Mouse (Mus musculus) megakaryocyte, adult 5-6 weeks (primary cell): ENCODE measurements around the gene Zfp971. TPM values are rescaled to one million over a fixed set of nuclear protein-coding genes. Genes with fewer than 3 reads are reported as not detected.
"Not testable (repeated sequence)": the region's sequence is repeated elsewhere in the genome, so short reads cannot be mapped to it uniquely, and the experiment has no call there.

ENCODE experiments used
- ATAC-seq: 2 replicates; pipeline ENCODE4 v1.8.0; 2016; ENCODE audit warnings: mild to moderate bottlenecking, inconsistent platforms; ENCODE audit not compliant: poor library complexity, severe bottlenecking
- total RNA-seq, 2 experiments: library from RNA; stranded (forward) in 1 of 2; stranded (reverse) in 1 of 2; fragments of 153-499, 151-499 nt in 1 of 2; fragments of 221-1000, 200-1000 nt in 1 of 2; gene quantifications; 2 replicates each; pipeline versions ENCODE4 v1.2.3 to v1.2.4; 2015 to 2017

Zfp971 gene
- 200 and 201 TPM in 2 replicates for total RNA-seq (2015)
- total RNA-seq (2017), result 107 and 108 TPM in 2 replicates

DNA sequence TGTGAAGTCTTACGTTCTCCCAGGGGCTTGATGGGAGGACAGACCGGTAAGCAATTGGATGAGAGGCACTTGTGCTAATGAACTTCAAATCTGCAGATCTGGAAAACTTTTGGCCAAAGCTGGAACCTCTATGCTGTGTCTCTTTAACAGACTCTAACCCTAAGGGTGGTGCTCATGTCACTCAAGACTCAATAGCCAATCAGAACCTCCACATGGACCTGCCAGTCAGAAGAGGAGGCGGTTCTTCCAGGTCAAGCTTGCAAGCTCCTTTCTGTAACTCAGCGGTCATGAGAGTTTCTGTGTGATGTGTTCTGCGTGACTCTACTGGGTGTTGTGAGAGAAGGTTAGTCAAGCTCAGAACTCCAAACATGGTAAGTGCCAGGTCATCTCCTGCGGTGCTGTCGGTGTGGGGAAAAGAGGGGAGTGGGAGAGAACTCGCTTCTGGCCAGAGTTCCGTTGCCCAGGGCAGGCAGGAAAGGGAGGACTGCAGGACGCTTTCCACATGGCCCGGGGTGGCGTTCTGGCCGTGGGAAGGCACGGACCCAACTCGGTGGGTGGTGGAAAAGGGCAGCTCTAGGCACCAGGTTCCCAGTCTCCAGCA is at the start of gene Zfp971:
Zfp971 (plus strand) TSS at position 274 of the 601 bp plus-strand sequence.
- ATAC-seq, result peak; percentile 81

DNA sequence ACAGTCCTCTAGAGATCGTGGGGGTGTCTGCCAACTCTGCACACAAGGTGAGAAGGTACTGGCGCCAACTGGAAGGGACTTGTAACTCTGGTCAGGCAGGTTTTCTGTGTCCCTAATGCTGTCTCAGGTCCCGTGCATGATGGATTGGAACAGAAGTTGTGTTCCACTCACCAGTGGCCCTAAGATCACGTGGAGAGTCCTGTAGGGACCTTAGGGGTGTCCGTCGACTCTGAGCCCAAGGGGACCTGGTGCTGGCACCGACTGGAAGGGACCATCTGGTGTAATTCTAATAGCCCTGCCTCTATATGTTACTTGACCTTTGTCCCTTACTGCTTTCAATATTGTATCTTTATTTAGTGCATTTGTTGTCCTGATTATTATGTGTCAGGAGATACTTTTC is 48.3 kb upstream of the Zfp971 start:
- ATAC-seq, result not testable (repeated sequence)

DNA sequence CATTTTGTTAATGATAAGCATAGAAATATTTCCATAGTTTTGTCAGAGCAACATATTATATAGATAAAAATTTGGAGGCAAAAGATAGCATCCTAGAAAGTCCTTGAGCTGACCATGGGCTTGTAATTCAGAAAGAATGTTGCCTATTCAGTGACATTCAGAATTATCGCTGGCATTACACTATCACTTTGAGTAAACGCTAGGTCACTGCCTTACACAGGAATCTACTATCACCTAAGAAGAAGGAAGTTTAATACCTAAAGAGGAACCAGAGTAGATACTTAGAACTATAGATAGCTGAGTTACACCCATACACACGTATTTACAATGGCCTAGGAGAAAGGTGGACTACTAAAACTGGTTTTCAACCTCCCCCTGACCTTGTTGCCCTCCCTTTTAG is 3.6 kb upstream of the Zfp971 start:
- peak; percentile 80 for ATAC-seq

DNA sequence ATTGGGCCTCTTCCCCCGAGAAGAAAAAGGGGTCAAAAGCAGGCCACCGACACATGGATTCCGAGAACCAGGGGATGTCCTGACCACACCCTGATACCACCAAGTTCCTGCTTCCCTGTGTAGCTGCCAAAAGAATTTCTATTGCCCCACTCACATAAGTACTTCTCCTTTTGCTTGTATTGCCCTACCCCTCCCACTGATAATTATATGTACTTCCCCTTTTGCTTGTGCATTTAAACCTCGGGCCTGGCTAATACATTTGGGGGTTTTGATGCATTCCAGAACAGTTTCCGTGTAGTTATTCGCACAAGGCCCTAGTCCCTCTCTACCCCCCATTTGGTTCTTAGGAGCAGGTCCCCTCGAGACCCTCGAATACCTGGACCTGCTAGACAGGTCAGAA is 2.3 kb upstream of the Zfp971 start:
- peak; percentile 96 for ATAC-seq

DNA sequence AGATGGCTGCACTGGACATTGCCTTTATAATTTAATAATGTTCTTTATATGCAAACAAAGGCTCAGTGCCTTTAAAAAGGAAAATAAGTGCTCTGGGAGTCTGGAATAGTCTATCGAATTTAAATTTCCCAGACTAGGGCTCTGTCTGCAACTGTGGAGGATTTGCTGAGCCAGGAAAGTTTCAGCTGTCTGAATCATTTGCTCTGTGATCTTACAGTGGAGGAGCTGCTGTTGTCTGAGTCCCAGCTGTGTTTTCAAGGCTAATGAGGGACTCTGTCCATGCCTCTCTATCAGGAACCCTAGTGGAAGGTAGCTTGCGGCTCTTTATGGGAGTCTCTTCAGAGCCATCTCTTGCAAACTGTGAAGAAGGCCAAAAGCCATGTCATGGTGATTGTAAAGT is 777 bp downstream of the Zfp971 start:
- not testable (repeated sequence) for ATAC-seq

DNA sequence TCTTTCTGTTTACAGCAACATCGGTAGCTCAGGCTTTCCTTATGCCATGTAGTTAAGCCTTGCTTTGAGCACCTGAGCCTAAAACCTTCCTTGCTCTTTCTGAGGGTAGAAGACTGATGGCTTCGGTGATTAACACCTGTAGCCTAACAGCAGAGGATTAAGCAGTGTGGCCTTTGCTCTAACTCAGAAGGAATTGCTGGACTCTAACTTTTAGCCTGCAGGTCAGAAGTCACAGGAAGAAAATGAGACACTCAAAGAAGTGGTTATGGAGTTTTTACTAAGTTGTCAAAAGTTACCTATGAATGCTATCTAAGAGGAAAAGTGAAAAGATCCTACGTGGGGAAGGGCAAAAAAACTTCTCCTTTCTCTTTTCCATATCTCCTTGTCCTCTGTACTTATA is 4.5 kb downstream of the Zfp971 start:
- not testable (repeated sequence) for ATAC-seq

DNA sequence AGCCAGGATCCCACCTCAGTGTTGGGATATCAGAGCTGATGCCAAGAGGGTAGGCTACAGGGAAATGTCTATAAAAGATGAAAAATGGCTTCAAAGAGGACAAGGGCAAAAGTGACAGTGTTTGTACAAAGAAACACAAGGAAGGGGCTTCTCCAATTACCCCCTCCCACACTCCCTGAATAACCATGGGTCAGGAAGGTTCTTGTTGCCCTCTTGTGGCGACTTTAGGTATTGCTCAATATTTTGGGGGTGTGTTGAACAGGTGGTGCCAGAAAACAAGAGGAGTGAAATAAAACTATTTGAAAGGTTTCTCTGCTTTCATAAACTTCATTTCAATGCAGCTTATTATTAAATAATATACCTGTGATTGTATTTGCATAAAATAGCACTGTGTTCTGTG is 35.1 kb downstream of the Zfp971 start:
- ATAC-seq, result peak; percentile 95

DNA sequence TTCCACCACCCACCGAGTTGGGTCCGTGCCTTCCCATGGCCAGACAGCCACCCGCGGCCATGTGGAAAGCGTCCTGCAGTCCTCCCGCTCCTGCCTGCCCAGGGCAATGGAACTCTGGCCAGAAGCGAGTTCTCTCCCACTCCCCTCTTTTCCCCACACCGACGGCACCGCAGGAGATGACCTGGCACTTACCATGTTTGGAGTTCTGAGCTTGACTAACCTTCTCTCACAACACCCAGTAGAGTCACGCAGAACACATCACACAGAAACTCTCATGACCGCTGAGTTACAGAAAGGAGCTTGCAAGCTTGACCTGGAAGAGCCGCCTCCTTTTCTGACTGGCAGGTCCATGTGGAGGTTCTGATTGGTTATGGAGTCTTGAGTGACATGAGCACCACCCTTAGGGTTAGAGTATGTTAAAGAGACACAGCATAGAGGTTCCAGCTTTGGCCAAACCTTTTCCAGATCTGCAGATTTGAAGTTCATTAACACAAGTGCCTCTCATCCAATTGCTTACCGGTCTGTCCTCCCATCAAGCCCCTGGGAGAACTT is 55.2 kb downstream of the Zfp971 start, which contains the start of gene Zfp931:
Zfp931 (minus strand) TSS at position 311 of the 552 bp plus-strand sequence.
- 0 out of 2 replicates have a peak, but pooled peaks have one; percentile 49 for ATAC-seq

Other genes with a start within 250 kb of the Zfp971 start
- gene Gm14325, start 182.9 kb upstream of the Zfp971 start, total RNA-seq (2015), result 9.7 and 16.7 TPM in 2 replicates
- gene Gm14325, start 182.9 kb upstream of the Zfp971 start, total RNA-seq (2017), result 18.7 and 31.8 TPM in 2 replicates
- gene Gm14327, start 126.2 kb upstream of the Zfp971 start, total RNA-seq (2015), result 2.6 and 3.1 TPM in 2 replicates
- gene Gm14327, start 126.2 kb upstream of the Zfp971 start, total RNA-seq (2017), result 1.2 and 1.3 TPM in 2 replicates
- gene Zfp972, start 97.7 kb upstream of the Zfp971 start, total RNA-seq (2015), result not detected in 2 replicates
- 1.2 and 1.5 TPM in 2 replicates for gene Zfp972, start 97.7 kb upstream of the Zfp971 start, total RNA-seq (2017)
- 39.2 and 42.3 TPM in 2 replicates for gene Gm14326, start 66.0 kb upstream of the Zfp971 start, total RNA-seq (2015)
- gene Gm14326, start 66.0 kb upstream of the Zfp971 start, total RNA-seq (2017), result 21.5 and 26.1 TPM in 2 replicates
- 8.1 and 20.8 TPM in 2 replicates for gene Zfp931, start 55.2 kb downstream of the Zfp971 start, total RNA-seq (2015)
- gene Zfp931, start 55.2 kb downstream of the Zfp971 start, total RNA-seq (2017), result 11.4 and 14.1 TPM in 2 replicates
- 1.5 TPM in 1 of 2 replicates, not detected in the other for gene Phactr3, start 95.7 kb downstream of the Zfp971 start, total RNA-seq (2015)
- gene Phactr3, start 95.7 kb downstream of the Zfp971 start, total RNA-seq (2017), result not detected in 2 replicates